Mouse (Mus musculus): ENCODE measurements at regions not wholly inside any gene's neighbourhood (a gene's known extent, or its start where the extent isn't known, plus 50 kb on each side); places are given as distances from the start of the nearest gene placed in this dataset.

DNA sequence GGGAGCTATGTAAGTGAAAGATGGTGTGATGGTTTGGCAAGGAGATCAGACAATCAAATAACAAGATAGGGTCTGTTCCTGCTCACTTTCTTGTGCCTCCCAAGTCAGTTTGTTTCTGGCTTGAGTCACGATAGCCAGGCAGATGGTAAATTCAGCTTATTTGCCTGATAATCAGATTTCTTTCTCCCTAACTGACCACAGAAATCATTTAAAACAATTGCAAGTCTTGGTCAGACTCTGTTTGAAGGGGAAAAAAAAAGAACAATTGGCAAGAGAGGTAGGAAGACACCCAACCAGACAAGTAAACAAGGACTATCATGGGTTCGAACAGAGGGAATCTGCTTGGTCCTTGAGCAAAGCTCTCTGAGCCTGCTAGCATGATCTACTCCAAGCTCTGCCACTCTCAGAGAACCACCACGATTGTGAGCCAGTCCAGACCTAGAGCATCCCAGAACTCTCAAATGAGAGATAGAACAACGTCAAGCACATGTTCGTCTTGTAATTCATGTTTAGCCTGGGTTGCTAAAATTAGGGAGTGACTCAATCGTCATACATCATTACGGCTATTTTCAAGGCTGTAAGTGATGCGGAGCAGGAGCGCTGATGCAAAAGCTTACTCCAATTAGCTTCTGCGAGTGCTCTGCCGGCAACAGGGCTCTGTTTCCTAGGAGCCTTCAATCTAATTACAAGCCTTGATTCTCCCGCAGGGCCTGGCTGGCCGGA, 699.3 kb upstream of the Cited2 start:
- Histone ChIP-seq H3K27me3 (ENCODE audit: insufficient read depth, low read length) (no peaks in the 10 kb centered on the region), H3K9ac (replicated peaks; ENCODE audit: low read length, poor library complexity, severe bottlenecking) (no peak overlapping the region), H3K4me3 (ENCODE audit: low read depth, low read length) (no peak overlapping the region), H3K27ac (ENCODE audit: low read depth, low read length) (no peak overlapping the region), H3K4me2 (ENCODE audit: low read depth, low read length, poor library complexity, severe bottlenecking) (no peak overlapping the region), H3K9me3 (ENCODE audit: low read length) (no peaks in the 10 kb centered on the region), H3K36me3 (ENCODE audit: insufficient read depth, low read length) (no peaks in the 10 kb centered on the region), H3K4me1 (ENCODE audit: insufficient read depth, low read length) (no peaks in the 10 kb centered on the region)
- 46% methylated on average over 13 of the region's 13 CpGs for WGBS
- DNase-seq (ENCODE audit: low spot score) (peak; percentile 66), ATAC-seq (ENCODE audit: low FRiP score) (no peak)
- TF ChIP-seq CTCF (IDR thresholded peaks at IDR 0.05): no peak

GRCm38 (mm10) chr10:17024294-17024665, 698.7 kb upstream of the Cited2 start:
- no peak for DNase-seq (ENCODE audit: low spot score)
- H3K27ac ChIP-seq (ENCODE audit: low read depth, low read length): no peak overlapping the region
- no peak for TF ChIP-seq CTCF (IDR thresholded peaks at IDR 0.05)
- no peak overlapping the region for H3K4me2 ChIP-seq (ENCODE audit: low read depth, low read length, poor library complexity, severe bottlenecking)
- H3K4me3 ChIP-seq (ENCODE audit: low read depth, low read length): no peak overlapping the region
- H3K27me3 ChIP-seq (ENCODE audit: insufficient read depth, low read length): no peaks in the 10 kb centered on the region
- no peak overlapping the region for H3K9ac ChIP-seq (replicated peaks; ENCODE audit: low read length, poor library complexity, severe bottlenecking)
- WGBS: 67% methylated on average over 1 of the region's 1 CpGs
- H3K9me3 ChIP-seq (ENCODE audit: low read length): no peaks in the 10 kb centered on the region
- no peaks in the 10 kb centered on the region for H3K36me3 ChIP-seq (ENCODE audit: insufficient read depth, low read length)
- ATAC-seq (ENCODE audit: low FRiP score): no peak
- no peaks in the 10 kb centered on the region for H3K4me1 ChIP-seq (ENCODE audit: insufficient read depth, low read length)

- H3K4me1 ChIP-seq (ENCODE audit: insufficient read depth, low read length): no peaks in the 10 kb centered on the region
- no peaks in the 10 kb centered on the region for H3K36me3 ChIP-seq (ENCODE audit: insufficient read depth, low read length)
- TF ChIP-seq CTCF (IDR thresholded peaks at IDR 0.05): no peak
- no peak overlapping the region for H3K4me2 ChIP-seq (ENCODE audit: low read depth, low read length, poor library complexity, severe bottlenecking)
- no peak overlapping the region for H3K27ac ChIP-seq (ENCODE audit: low read depth, low read length)
- DNase-seq (ENCODE audit: low spot score): no peak
- no peak for ATAC-seq (ENCODE audit: low FRiP score)
- H3K27me3 ChIP-seq (ENCODE audit: insufficient read depth, low read length): no peaks in the 10 kb centered on the region
- H3K4me3 ChIP-seq (ENCODE audit: low read depth, low read length): no peak overlapping the region
- no peaks in the 10 kb centered on the region for H3K9me3 ChIP-seq (ENCODE audit: low read length)
- H3K9ac ChIP-seq (replicated peaks; ENCODE audit: low read length, poor library complexity, severe bottlenecking): no peak overlapping the region
- 94% methylated on average over 2 of the region's 2 CpGs for WGBS
These were observed 687.9 kb upstream of the Cited2 start for GRCm38 (mm10) chr10:17034892-17035775.

DNA sequence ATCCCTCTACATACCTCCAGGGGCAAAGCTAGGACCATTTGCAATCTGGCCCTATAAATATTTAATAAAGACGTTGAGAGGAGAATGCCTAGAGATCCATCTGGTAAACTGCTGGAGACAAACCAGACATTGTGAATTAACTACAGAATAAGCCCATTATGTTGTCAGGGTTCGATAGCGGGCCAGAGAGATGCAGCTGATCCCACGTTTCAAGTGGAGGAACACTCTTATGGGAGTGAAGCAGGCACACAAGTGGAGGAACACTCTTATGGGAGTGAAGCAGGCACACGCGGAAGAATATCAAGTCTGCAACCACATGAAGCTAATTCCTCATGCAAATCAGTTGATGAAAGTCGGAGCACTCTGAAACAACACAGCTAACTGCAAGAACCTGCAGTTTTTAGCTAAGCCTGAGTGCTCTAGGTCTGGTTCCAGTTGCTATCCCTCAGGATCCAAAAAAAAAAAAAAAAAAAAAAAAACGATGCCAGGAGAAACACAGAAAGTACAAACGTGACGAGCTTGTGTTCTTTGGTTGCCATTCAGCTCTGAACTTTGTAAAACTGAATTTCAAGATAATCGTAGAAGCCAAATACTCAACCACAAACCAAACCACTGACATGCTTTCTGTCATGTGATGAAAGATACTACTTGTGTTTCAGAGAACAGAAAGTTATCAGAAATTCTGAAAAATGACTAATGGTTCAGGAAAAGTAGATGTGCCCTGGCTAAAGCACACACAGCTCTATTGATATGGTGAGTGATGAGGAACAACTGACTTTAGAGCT, 684.6 kb upstream of the Cited2 start:
- H3K4me1 ChIP-seq (ENCODE audit: insufficient read depth, low read length): no peaks in the 10 kb centered on the region
- 74% methylated on average over 11 of the region's 11 CpGs for WGBS
- no peaks in the 10 kb centered on the region for H3K27me3 ChIP-seq (ENCODE audit: insufficient read depth, low read length)
- ATAC-seq (ENCODE audit: low FRiP score) (no peak), DNase-seq (ENCODE audit: low spot score) (no peak)
- no peak overlapping the region for H3K27ac ChIP-seq (ENCODE audit: low read depth, low read length)
- no peaks in the 10 kb centered on the region for H3K36me3 ChIP-seq (ENCODE audit: insufficient read depth, low read length)
- H3K4me2 ChIP-seq (ENCODE audit: low read depth, low read length, poor library complexity, severe bottlenecking): no peak overlapping the region
- H3K4me3 ChIP-seq (ENCODE audit: low read depth, low read length): no peak overlapping the region
- no peak overlapping the region for H3K9ac ChIP-seq (replicated peaks; ENCODE audit: low read length, poor library complexity, severe bottlenecking)
- H3K9me3 ChIP-seq (ENCODE audit: low read length): no peaks in the 10 kb centered on the region
- no peak for TF ChIP-seq CTCF (IDR thresholded peaks at IDR 0.05)

- WGBS: 100% methylated on average over 1 of the region's 1 CpGs
- no peak for ATAC-seq (ENCODE audit: low FRiP score)
- no peaks in the 10 kb centered on the region for H3K4me1 ChIP-seq (ENCODE audit: insufficient read depth, low read length)
- H3K9me3 ChIP-seq (ENCODE audit: low read length): no peaks in the 10 kb centered on the region
- no peak overlapping the region for H3K27ac ChIP-seq (ENCODE audit: low read depth, low read length)
- H3K4me3 ChIP-seq (ENCODE audit: low read depth, low read length): no peak overlapping the region
- TF ChIP-seq CTCF (IDR thresholded peaks at IDR 0.05): no peak
- no peaks in the 10 kb centered on the region for H3K27me3 ChIP-seq (ENCODE audit: insufficient read depth, low read length)
- H3K4me2 ChIP-seq (ENCODE audit: low read depth, low read length, poor library complexity, severe bottlenecking): no peak overlapping the region
- no peak for DNase-seq (ENCODE audit: low spot score)
- no peaks in the 10 kb centered on the region for H3K36me3 ChIP-seq (ENCODE audit: insufficient read depth, low read length)
- H3K9ac ChIP-seq (replicated peaks; ENCODE audit: low read length, poor library complexity, severe bottlenecking): no peak overlapping the region
These were observed 680.9 kb upstream of the Cited2 start for GRCm38 (mm10) chr10:17042090-17042489.

Measured in midbrain, postnatal 0 days (tissue).